Mouse (Mus musculus): ENCODE results near the gene Olfr742. TPM values are rescaled to one million over a fixed set of nuclear protein-coding genes. Genes with fewer than 3 reads are reported as not detected.

Gene Olfr742
- not detected for total RNA-seq (2021)
- long read RNA-seq, experiment 1 = 0 reads
- long read RNA-seq, experiment 2 = 0 reads

DNA sequence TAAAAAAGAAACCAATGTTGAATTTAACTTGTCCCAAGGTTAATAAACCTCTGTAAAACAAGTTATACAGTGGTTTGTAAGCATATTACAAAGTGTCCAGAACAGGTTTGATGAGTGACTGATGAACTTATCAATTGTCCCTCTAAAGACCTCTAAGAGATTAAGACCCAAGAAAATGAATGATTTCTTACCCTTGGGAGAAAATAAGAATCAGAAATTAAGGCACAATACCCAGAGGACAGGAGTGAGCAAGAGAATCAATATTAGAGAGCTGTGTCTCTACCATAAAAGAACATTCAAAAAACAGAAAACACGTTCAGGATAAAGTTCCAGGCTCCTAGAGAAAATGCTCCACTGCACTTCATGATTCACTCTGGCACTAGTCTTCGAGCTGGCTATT, at the start of gene Olfr742:
Gene Olfr742 (plus strand): TSS at position 301 of the 400 bp plus-strand sequence.
- intact Hi-C loops (cut with DNase I) = no loop called here
- DNase-seq (ENCODE audit: low spot score in 2 of 2) = no peak

- DNase-seq (ENCODE audit: low spot score in 2 of 2) = no peak
- intact Hi-C loops (cut with DNase I) = no loop called here
Observed at GRCm38 (mm10) chr14:50472438-50472837, 31.0 kb upstream of the Olfr742 start, which contains the start of gene Olfr741. Gene Olfr741 (plus strand): TSS chr14:50472738.

DNA sequence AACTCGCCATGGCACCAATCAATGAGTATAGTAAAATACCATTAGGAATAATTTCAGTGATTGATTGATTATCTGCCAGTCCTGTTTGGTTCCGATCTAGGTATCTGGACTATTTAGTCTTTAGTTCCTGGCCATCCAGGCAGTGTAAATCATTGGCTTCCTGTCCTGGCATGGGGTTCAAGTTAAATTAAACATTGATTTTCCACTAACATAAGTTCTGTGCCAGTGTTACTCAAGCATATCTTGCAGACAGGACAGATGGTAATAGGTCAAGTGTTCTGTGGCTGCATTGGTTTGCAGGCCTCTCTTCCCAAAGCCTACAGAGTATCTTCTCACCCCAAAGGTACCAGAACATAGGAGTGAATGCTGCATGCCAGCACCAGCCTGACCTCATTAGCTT, 25.0 kb upstream of the Olfr742 start:
- no peak for DNase-seq (ENCODE audit: low spot score in 2 of 2)
- intact Hi-C loops (cut with DNase I) = no loop called here

DNA sequence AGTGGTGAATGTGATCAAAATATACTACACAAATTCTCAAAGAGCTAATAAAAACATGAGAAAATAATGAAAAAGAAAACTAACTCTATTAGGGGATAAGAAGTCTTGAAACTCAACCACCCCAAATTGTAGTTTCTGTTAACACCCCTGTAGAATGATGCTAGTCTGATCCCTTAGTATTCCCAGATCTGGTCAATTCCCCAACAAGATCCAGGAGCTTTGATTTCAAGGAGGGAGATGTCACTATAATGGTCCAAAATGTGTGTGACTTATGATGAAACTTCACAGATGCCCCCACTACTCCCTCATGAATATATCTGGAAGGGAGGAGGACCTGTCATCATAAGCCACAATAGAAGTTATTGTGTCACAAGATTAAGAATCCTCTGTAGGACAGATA, 18.1 kb downstream of the Olfr742 start, which contains the start of gene Olfr743:
Gene Olfr743 (plus strand): TSS at position 301 of the 400 bp plus-strand sequence.
- DNase-seq (ENCODE audit: low spot score in 2 of 2) = no peak

DNA sequence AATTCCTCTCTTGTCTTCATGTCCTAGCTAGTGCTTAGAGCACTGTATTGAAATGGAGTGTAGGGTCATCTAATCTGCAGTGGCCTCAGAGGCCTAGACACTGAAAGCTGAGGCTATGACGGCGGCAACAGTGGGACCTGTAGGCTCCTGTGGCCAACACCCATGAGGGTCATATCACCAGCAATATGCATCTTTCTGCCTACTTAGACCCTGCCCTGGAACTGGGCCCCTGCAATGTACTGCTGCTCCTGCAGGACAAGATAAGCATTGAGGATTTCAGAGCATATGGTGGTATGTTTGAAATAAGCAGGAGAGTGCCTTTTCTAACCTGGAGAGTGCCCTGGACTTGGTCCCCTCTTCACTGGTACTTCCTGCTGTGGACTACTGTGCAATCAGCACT, 49.3 kb downstream of the Olfr742 start:
- no peak for DNase-seq (ENCODE audit: low spot score in 2 of 2)
- intact Hi-C loops (cut with DNase I) = no loop called here

More for the DNA sequence above, 18.1 kb downstream of the Olfr742 start, which contains the start of gene Olfr743:
- intact Hi-C loops (cut with DNase I) = no loop called here

Other genes with a start within 250 kb of the Olfr742 start
- gene Olfr732, start 219.4 kb upstream of the Olfr742 start, total RNA-seq (2021) = not detected
- gene Olfr733, start 202.1 kb upstream of the Olfr742 start, total RNA-seq (2021) = not detected
- gene Olfr734, start 176.8 kb upstream of the Olfr742 start, total RNA-seq (2021) = not detected
- not detected for gene Olfr735, start 154.7 kb upstream of the Olfr742 start, total RNA-seq (2021)
- not detected for gene Tlr11, start 145.7 kb upstream of the Olfr742 start, total RNA-seq (2021)
- not detected for gene Olfr736, start 122.4 kb upstream of the Olfr742 start, total RNA-seq (2021)
- gene Olfr738, start 96.0 kb upstream of the Olfr742 start, total RNA-seq (2021) = not detected
- not detected for gene Olfr739, start 85.0 kb upstream of the Olfr742 start, total RNA-seq (2021)
- gene Olfr740, start 58.1 kb upstream of the Olfr742 start, total RNA-seq (2021) = not detected
- not detected for gene Olfr741, start 30.9 kb upstream of the Olfr742 start, total RNA-seq (2021)
- gene Olfr743, start 18.2 kb downstream of the Olfr742 start, total RNA-seq (2021) = not detected
- not detected for gene Olfr744, start 111.3 kb downstream of the Olfr742 start, total RNA-seq (2021)
- gene Olfr745, start 135.8 kb downstream of the Olfr742 start, total RNA-seq (2021) = not detected
- not detected for gene Olfr746, start 143.5 kb downstream of the Olfr742 start, total RNA-seq (2021)
- gene Olfr747, start 189.6 kb downstream of the Olfr742 start, total RNA-seq (2021) = not detected
- gene Olfr748, start 203.8 kb downstream of the Olfr742 start, total RNA-seq (2021) = not detected
- not detected for gene Olfr749, start 241.5 kb downstream of the Olfr742 start, total RNA-seq (2021)

Measured in left cerebral cortex, postnatal 14 days (tissue).